Mouse (Mus musculus): ENCODE results near the gene Olfr1440. TPM values are rescaled to one million over a fixed set of nuclear protein-coding genes. Genes with fewer than 3 reads are reported as not detected.

Gene Olfr1440
- polyA plus RNA-seq, 2 experiments = not detected

DNA sequence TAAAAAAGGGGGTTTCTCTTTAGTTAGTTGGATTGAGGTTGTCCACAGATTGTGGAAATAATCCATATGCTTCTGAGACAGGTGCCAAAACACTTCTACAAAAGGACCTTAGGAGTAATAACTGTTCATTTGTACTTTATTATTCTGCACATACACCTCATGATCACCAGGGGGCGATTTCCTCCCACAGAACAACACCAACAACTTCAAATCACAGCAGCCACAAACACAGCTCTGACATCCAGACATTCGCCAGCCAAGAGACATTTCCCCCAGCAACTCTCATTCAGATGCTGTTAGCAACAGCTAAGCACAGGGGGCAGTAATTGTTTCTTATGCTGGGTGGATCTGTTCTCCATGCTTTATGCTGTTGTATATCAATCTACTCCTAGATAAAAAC is 46.0 kb downstream of the Olfr1440 start:
- no peak overlapping the region for H3K4me2 ChIP-seq (ENCODE audit: low read depth)
- no peak for ATAC-seq (ENCODE audit: insufficient read depth)

DNA sequence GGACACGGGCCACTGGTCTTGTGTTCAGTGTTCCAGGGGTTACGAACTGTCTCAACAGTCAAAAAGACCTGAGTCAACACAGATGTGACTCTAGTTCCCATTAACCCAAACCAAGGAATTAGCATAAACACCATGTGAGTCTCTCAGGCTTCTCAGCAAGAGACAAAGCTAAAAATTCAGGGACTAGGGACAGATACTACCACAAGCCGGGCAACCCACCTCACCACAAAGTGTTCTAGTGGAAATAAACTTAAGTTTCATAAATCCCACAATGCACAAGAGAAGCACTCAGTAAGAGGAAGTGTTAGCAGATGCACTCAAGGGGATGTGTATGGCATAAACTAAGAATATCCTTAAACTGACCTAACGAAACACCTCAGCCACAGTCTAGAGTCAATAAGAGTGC is 47.9 kb downstream of the Olfr1440 start:
- no peak overlapping the region for H3K27ac ChIP-seq
- H3K9ac ChIP-seq (replicated peaks) = no peak overlapping the region
- ATAC-seq (ENCODE audit: insufficient read depth) = no peak
- DNase-seq (ENCODE audit: low read depth in 3 of 3, low spot score in 3 of 3) = no peak
- 42% methylated on average over 4 of the region's 4 CpGs for WGBS (ENCODE audit: insufficient replicate concordance)
- H3K36me3 ChIP-seq (replicated peaks; ENCODE audit: control insufficient read depth, insufficient read depth, low read depth) = no peaks in the 10 kb centered on the region
- H3K4me3 ChIP-seq (ENCODE audit: insufficient read depth in 1 of 2, low read depth in 2 of 2, low read length in 2 of 2) = no peak overlapping the region
- no peaks in the 10 kb centered on the region for H3K9me3 ChIP-seq (ENCODE audit: control insufficient read depth, low read length)
- H3K4me2 ChIP-seq (ENCODE audit: low read depth) = no peak overlapping the region
- no peaks in the 10 kb centered on the region for H3K27me3 ChIP-seq (ENCODE audit: control insufficient read depth, insufficient read depth, low read length)
- no peaks in the 10 kb centered on the region for H3K4me1 ChIP-seq (replicated peaks; ENCODE audit: control insufficient read depth in 2 of 2, insufficient read depth in 2 of 2, low read length in 1 of 2)
- TF ChIP-seq CTCF (IDR thresholded peaks at IDR 0.05; ENCODE audit: low read depth) = no peak
- TF ChIP-seq EP300 (IDR thresholded peaks at IDR 0.05; ENCODE audit: low read depth) = no peak

More for the DNA sequence above, 46.0 kb downstream of the Olfr1440 start:
- no peak for DNase-seq (ENCODE audit: low read depth in 3 of 3, low spot score in 3 of 3)
- WGBS (ENCODE audit: insufficient replicate concordance) = 8% methylated on average over 2 of the region's 2 CpGs
- Histone ChIP-seq H3K9ac (replicated peaks) (no peak overlapping the region), H3K9me3 (ENCODE audit: control insufficient read depth, low read length) (no peaks in the 10 kb centered on the region), H3K27ac (no peak overlapping the region), H3K27me3 (ENCODE audit: control insufficient read depth, insufficient read depth, low read length) (no peaks in the 10 kb centered on the region), H3K4me3 (ENCODE audit: insufficient read depth in 1 of 2, low read depth in 2 of 2, low read length in 2 of 2) (no peak overlapping the region), H3K4me1 (replicated peaks; ENCODE audit: control insufficient read depth in 2 of 2, insufficient read depth in 2 of 2, low read length in 1 of 2) (no peaks in the 10 kb centered on the region), H3K36me3 (replicated peaks; ENCODE audit: control insufficient read depth, insufficient read depth, low read depth) (no peaks in the 10 kb centered on the region)
- TF ChIP-seq CTCF (IDR thresholded peaks at IDR 0.05; ENCODE audit: low read depth) = peak; percentile 57
- TF ChIP-seq EP300 (IDR thresholded peaks at IDR 0.05; ENCODE audit: low read depth) = no peak

DNA sequence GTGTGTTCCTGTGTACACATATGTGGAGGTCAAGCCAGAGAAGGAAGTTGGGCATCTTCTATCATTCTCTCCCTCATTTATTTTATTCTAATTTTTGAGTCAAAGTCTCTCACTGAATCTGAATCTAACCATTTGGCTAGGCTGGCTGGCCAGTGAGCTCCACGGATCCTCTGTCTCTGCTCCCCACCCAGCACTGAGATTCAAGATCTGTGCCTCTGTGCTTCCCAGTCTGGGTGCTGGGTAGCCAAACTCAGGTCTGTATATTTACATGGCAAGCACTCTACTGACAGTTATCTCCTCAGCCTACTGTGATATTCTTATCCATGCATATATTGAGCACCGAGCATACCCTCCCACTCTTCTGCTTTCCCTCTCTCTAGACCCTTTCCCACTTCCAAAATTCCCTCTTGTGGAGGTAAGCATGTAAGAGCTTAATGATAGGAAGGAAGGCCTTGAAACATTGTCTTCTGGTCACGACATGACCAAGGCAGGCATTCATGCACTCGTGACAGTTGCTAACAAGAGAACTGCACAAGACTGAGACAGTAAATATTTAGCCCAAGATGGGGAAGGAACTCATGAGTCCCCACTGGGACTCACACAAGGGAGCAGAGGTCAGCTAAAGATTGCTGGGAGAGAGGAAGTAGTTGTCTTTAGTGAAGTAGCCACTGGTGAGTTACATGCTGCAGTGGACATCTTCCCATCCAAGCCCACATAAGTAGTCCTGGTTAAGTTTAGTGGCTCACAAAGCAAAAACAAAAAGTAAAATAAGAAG is 48.9 kb downstream of the Olfr1440 start:
- H3K4me1 ChIP-seq (replicated peaks; ENCODE audit: control insufficient read depth in 2 of 2, insufficient read depth in 2 of 2, low read length in 1 of 2) = no peaks in the 10 kb centered on the region
- no peak overlapping the region for H3K27ac ChIP-seq
- TF ChIP-seq CTCF (IDR thresholded peaks at IDR 0.05; ENCODE audit: low read depth) = no peak
- no peak overlapping the region for H3K4me3 ChIP-seq (ENCODE audit: insufficient read depth in 1 of 2, low read depth in 2 of 2, low read length in 2 of 2)
- H3K27me3 ChIP-seq (ENCODE audit: control insufficient read depth, insufficient read depth, low read length) = no peaks in the 10 kb centered on the region
- ATAC-seq (ENCODE audit: insufficient read depth) (no peak), DNase-seq (ENCODE audit: low read depth in 3 of 3, low spot score in 3 of 3) (no peak)
- 46% methylated on average over 4 of the region's 4 CpGs for whole genome bisulfite sequencing (ENCODE audit: insufficient replicate concordance)
- no peak overlapping the region for H3K9ac ChIP-seq (replicated peaks)
- H3K36me3 ChIP-seq (replicated peaks; ENCODE audit: control insufficient read depth, insufficient read depth, low read depth) = no peaks in the 10 kb centered on the region
- H3K4me2 ChIP-seq (ENCODE audit: low read depth) = no peak overlapping the region
- no peaks in the 10 kb centered on the region for H3K9me3 ChIP-seq (ENCODE audit: control insufficient read depth, low read length)

DNA sequence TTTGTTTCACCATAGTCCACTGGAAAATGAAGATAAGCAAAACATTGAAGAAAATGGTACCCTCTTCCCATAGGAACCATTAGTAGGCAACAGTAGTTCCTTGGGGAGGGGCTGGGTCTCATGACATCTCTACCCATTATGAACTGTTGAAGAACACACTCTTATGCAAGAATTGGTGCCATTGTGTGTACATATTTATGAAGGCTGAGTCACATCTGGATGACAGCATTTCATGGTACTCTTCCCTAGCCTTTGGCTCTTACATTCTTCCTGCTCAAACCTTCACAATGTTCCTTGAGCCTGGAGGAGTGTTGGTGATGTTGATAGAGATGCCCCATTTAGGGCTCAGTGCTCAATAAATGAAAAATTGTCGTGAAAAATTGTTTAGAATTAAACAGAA is 52.5 kb downstream of the Olfr1440 start:
- no peak for TF ChIP-seq EP300 (IDR thresholded peaks at IDR 0.05; ENCODE audit: low read depth)
- TF ChIP-seq CTCF (IDR thresholded peaks at IDR 0.05; ENCODE audit: low read depth) = no peak
- H3K4me1 ChIP-seq (replicated peaks; ENCODE audit: control insufficient read depth in 2 of 2, insufficient read depth in 2 of 2, low read length in 1 of 2) = no peaks in the 10 kb centered on the region
- H3K27me3 ChIP-seq (ENCODE audit: control insufficient read depth, insufficient read depth, low read length) = no peaks in the 10 kb centered on the region
- H3K4me2 ChIP-seq (ENCODE audit: low read depth) = no peak overlapping the region
- no peaks in the 10 kb centered on the region for H3K9me3 ChIP-seq (ENCODE audit: control insufficient read depth, low read length)
- H3K9ac ChIP-seq (replicated peaks) = no peak overlapping the region
- no peaks in the 10 kb centered on the region for H3K36me3 ChIP-seq (replicated peaks; ENCODE audit: control insufficient read depth, insufficient read depth, low read depth)
- 29% methylated on average over 1 of the region's 1 CpGs for WGBS (ENCODE audit: insufficient replicate concordance)
- H3K4me3 ChIP-seq (ENCODE audit: insufficient read depth in 1 of 2, low read depth in 2 of 2, low read length in 2 of 2) = no peak overlapping the region
- no peak for DNase-seq (ENCODE audit: low read depth in 3 of 3, low spot score in 3 of 3)
- no peak for ATAC-seq (ENCODE audit: insufficient read depth)
- no peak overlapping the region for H3K27ac ChIP-seq

DNA sequence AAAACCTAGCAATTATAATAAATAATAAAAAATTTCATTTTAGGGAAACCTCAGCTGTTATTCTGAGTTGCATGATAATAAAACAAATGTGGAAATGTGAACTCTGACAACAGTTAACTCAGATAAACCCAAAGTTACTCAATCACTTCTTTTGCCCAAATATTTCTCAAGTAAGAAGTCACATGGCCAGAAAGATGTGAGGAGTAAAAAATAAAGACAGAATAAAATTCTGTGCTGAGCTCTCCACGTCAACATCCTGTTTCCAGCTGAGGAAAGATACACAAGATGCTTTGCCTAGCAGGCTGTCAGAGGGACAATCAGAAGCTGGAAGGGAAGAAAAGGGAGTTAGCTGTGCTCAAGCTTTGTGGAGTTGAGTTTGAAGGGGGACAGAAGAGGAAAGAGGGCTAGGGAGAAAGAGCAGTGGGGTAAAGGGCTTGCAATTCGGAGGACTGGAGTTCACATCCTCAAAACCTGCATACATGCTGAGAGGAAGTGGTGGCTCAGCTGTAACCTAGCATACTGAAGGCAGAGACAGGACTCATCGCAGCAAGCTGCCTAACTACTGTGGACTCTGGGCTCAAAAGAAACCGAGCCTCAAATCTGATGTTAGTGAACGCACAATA is 53.1 kb downstream of the Olfr1440 start:
- no peaks in the 10 kb centered on the region for H3K36me3 ChIP-seq (replicated peaks; ENCODE audit: control insufficient read depth, insufficient read depth, low read depth)
- no peak overlapping the region for H3K4me2 ChIP-seq (ENCODE audit: low read depth)
- H3K27me3 ChIP-seq (ENCODE audit: control insufficient read depth, insufficient read depth, low read length) = no peaks in the 10 kb centered on the region
- TF ChIP-seq EP300 (IDR thresholded peaks at IDR 0.05; ENCODE audit: low read depth) (no peak), CTCF (IDR thresholded peaks at IDR 0.05; ENCODE audit: low read depth) (no peak)
- H3K27ac ChIP-seq = no peak overlapping the region
- H3K4me1 ChIP-seq (replicated peaks; ENCODE audit: control insufficient read depth in 2 of 2, insufficient read depth in 2 of 2, low read length in 1 of 2) = no peaks in the 10 kb centered on the region
- 32% methylated on average over 5 of the region's 5 CpGs for WGBS (ENCODE audit: insufficient replicate concordance)
- no peak for ATAC-seq (ENCODE audit: insufficient read depth)
- no peak overlapping the region for H3K9ac ChIP-seq (replicated peaks)
- no peaks in the 10 kb centered on the region for H3K9me3 ChIP-seq (ENCODE audit: control insufficient read depth, low read length)
- no peak overlapping the region for H3K4me3 ChIP-seq (ENCODE audit: insufficient read depth in 1 of 2, low read depth in 2 of 2, low read length in 2 of 2)
- DNase-seq (ENCODE audit: low read depth in 3 of 3, low spot score in 3 of 3) = no peak

Data from liver, embryonic 14.5 days (tissue).